Mouse (Mus musculus) ZHBTc4 (cell line): Measurements from ENCODE around the gene Pigg.
"Not testable (repeated sequence)": the region's sequence is repeated elsewhere in the genome, so short reads cannot be mapped to it uniquely, and the experiment has no call there.

Experiments used
- DNase-seq: peaks from one replicate; pipeline ENCODE4 v3.0.0-alpha.2; 2011; ENCODE audit warnings: low read depth, low spot score

Gene Pigg

GRCm38 (mm10) chr5:108312224-108313064, at the start of gene Pigg:
TSS of gene Pigg (plus strand) at chr5:108312609.
- peak; percentile 95 for DNase-seq

GRCm38 (mm10) chr5:108262722-108263121, 49.7 kb upstream of the Pigg start:
- peak; percentile 85 for DNase-seq

GRCm38 (mm10) chr5:108263785-108264184, 48.6 kb upstream of the Pigg start:
- not testable (repeated sequence) for DNase-seq

GRCm38 (mm10) chr5:108266990-108267389, 45.4 kb upstream of the Pigg start:
- DNase-seq = no peak

GRCm38 (mm10) chr5:108268127-108269062, 44.0 kb upstream of the Pigg start, which contains the start of gene Dr1:
TSS of gene Dr1 (plus strand) at chr5:108268897.
- DNase-seq = peak; percentile 95

GRCm38 (mm10) chr5:108269063-108269810, 43.2 kb upstream of the Pigg start:
- DNase-seq = peak; percentile 13

GRCm38 (mm10) chr5:108269811-108270151, 42.6 kb upstream of the Pigg start:
- no peak for DNase-seq

- no peak for DNase-seq
These were observed 42.0 kb upstream of the Pigg start for GRCm38 (mm10) chr5:108270415-108270814.

- DNase-seq = not testable (repeated sequence)
These were observed 41.1 kb upstream of the Pigg start for GRCm38 (mm10) chr5:108271345-108271744.

GRCm38 (mm10) chr5:108286957-108287356, 25.5 kb upstream of the Pigg start:
- DNase-seq = no peak

GRCm38 (mm10) chr5:108301567-108301966, 10.8 kb upstream of the Pigg start:
- no peak for DNase-seq

GRCm38 (mm10) chr5:108313065-108313860, 854 bp downstream of the Pigg start:
- peak; percentile 41 for DNase-seq

- peak; percentile 50 for DNase-seq
These were observed 18.6 kb downstream of the Pigg start for GRCm38 (mm10) chr5:108331051-108331450.

GRCm38 (mm10) chr5:108337385-108337784, 25.0 kb downstream of the Pigg start:
- no peak for DNase-seq

GRCm38 (mm10) chr5:108338049-108338448, 25.6 kb downstream of the Pigg start:
- no peak for DNase-seq

GRCm38 (mm10) chr5:108343680-108344170, 31.3 kb downstream of the Pigg start:
- no peak for DNase-seq

- no peak for DNase-seq
These were observed 33.1 kb downstream of the Pigg start for GRCm38 (mm10) chr5:108345313-108346071.

GRCm38 (mm10) chr5:108347843-108348242, 35.4 kb downstream of the Pigg start:
- no peak for DNase-seq

GRCm38 (mm10) chr5:108349511-108350148, 37.2 kb downstream of the Pigg start:
- DNase-seq = no peak
